Mouse (Mus musculus) gastrocnemius, postnatal 36 days (tissue): Measurements from ENCODE around the gene Tmem205. TPM values are rescaled to one million over a fixed set of nuclear protein-coding genes. Genes with fewer than 3 reads are reported as not detected.
A peak's percentile ranks its signal among the peaks of the same experiment; 100 is the strongest.

ENCODE experiments used
- DNase-seq, 2 experiments: peaks; one replicate each; pipeline ENCODE4 v3.0.0; 2022
- intact Hi-C: fragments of 180-260 bp; cut with DNase I; formaldehyde crosslinking; loops from one replicate; pipeline ENCODE4 v1.15.1; 2025
- total RNA-seq, 2 experiments: library from RNA; stranded (reverse); gene quantifications; 2 replicates each; pipeline ENCODE4 v1.2.3; 2021

Gene Tmem205
- total RNA-seq, 2 experiments from 2014 or later, result 7.8 to 10.5 TPM

DNA sequence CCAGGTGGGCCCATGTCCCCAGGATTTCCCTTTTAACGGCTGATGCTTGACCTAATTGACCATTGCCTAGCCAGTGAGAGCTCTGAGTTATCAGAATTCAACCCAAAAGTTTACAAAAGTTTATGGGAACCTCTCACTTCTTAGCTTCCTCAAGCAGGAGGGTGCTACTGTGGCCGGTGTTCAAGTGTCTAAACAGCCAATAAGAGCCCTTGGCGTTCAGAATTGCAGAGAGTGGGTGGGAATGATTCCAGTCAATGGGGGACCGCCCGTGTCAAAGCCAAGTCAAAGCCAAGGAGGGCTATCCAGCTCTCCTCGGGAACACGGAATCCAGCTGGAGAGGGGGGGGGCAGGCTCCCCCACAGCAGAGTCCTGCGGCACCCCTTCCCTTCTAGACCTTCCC lies 20.8 kb upstream of the Tmem205 start:
- DNase-seq, result no peak
- intact Hi-C loops, result no loop called here

- intact Hi-C loops, result no loop called here
- no peak for DNase-seq
Measured at GRCm38 (mm10) chr9:21947540-21948130, 20.3 kb upstream of the Tmem205 start.

DNA sequence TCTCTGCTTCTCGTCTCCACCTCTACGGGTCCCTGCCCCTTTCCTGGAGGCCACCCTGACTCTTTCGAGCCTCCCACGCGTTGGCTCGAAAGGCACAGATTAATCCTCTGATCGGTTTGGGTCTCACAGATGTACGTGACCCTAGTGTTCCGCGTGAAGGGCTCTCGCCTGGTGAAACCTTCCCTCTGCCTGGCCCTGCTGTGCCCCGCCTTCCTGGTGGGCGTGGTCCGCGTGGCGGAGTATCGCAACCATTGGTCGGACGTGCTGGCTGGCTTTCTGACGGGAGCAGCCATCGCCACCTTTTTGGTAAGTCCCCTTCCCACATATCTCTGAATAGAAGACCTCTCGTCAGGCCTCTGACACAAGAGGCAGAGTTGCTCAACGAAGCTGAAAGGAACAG lies 16.9 kb upstream of the Tmem205 start:
- intact Hi-C loops, result no loop called here

DNA sequence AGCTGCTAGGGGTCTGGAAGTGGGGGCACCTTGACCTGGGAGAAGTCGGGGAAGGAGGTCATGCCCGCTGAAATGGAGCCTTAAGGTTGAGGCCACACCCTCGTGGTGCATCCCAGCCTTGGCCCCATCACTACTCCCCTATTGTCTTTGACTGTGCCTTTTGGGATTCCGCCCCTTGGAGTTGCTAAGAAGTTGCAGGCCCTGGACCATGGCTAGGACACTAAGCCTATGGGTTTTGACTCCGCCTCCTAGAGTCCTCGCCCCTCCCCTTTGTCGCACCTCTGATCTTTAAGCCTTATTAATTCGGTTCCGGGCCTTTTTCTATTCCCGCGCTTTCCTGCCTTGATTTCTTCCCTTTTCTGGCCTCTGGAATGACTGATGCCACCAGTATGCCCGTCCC lies 16.3 kb upstream of the Tmem205 start:
- intact Hi-C loops, result no loop called here
- DNase-seq, result no peak

More for the DNA sequence above, 16.9 kb upstream of the Tmem205 start:
- DNase-seq, result no peak

GRCm38 (mm10) chr9:21943046-21943445 lies 15.7 kb upstream of the Tmem205 start:
- intact Hi-C loops, result no loop called here
- no peak for DNase-seq

- no peak for DNase-seq
- intact Hi-C loops, result no loop called here
Measured at GRCm38 (mm10) chr9:21938234-21938855, 11.0 kb upstream of the Tmem205 start.

DNA sequence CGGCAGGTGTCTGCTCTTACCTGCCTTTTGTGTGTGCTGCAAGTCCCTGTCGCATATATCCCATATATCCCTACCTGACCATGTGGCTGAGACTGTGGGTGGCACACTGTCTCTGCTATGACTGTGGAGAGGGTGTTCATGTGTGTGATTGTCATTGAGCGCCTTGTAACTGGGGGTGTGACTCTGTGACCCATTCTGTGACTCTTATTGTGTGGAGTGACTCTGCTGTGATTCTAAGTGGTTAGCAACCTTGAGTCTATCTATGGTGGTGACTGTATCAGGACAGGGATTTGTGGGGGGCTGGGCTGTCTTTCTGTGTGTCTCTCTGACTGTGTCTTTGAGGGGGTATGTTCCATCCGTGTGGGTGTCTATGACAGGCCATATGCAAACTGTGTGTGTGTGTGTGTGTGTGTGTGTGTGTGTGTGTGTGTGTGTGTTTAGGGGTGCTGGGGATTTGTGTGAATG lies 10.4 kb upstream of the Tmem205 start:
- no peak for DNase-seq
- intact Hi-C loops, result no loop called here

DNA sequence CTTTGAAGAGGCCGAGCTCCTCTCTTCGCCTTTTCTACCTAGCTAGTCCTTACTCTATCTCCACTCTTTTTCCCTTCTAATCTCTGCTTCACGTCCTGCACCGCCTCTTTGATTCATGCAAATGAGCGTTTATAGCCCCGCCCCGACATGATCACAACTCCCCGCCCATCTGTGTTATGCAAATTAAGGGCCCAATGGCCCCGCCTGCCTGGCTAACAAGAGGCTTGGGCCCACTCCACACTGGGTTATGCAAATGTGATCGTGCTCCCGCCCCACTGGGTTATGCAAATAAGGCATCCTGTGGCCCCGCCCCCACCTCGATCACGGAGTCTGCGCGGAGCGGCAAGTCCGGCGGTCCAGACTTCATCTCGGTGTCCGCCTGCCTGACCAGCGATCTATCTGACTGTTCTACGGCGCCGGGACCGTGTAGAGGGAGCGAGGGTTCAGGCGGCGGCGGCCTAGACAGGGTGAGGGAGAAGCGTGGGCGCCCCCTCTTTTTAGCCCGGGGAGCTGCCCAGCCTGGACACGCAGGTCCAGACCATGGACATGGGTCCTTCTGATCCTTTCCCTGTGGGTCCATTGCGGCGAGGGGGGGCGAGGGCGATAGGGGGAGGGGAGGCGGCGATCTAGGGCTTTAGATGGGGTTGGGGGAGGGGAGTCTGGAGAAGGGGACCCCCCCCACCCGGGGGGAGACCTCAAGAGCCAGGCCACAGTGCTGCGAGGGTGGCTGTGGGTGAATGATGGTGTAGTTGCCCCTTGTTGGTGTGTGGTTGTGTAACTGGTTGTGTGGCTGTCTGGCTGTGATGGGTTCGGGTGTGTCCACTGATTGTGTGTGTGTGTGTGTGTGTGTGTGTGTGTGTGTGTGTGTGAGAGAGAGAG lies 9.6 kb upstream of the Tmem205 start, which contains the start of gene Plppr2:
TSS of gene Plppr2 (plus strand) at position 342 of the 879 bp plus-strand sequence.
- DNase-seq, result peak; percentile 86 to 92
- intact Hi-C loops, result no loop called here

DNA sequence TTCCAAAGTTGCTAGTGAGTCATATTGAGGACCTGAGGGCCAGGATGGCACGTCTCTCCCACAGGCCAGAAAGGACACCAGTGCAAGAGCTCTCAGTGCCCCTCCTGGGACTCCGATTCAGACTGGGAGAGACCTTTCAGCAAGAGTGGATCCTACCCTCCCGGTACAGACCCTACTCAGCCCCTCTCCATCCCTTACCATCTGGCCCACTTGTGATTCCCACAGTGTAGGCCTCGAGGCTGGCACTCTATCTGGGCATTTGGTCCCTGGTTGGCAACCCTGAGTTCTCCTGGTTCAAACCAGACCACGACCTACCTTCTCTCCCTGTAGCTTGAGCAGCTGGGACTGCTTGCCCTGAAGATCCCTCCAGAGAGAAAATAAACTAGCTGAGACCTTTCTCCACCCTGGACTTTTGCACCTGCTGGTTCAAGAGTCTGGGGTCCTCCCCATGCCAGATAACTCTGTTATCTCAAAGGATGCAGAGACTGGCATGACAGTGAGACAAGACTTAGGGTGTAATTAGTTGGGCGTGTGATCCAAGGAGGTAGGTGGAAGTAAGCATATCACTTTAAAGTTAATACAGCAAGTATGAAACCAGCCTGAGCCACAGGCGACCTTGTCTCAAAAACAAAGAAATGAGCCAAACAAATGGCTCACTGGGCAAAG lies 8.2 kb upstream of the Tmem205 start:
- intact Hi-C loops, result no loop called here
- DNase-seq, result no peak

DNA sequence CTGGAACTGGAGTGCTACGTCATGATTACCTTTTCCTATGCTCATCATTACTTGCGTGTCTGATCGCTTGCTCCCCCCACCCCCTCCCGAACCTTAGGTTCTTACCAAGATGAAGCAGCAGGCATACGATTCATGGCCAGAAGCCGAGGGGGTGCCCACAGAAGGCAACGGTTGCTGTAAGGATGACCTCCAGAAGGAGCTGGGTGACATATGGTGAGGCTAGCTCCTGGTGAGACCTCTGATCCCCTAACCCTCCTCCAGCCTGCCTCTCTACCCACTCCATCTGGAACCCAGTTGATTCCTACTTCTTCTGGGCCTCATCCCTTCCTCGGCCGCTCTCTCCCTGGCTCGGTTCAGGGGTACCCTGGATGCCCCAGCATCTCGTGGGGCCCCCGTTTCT lies 6.7 kb upstream of the Tmem205 start:
- no peak for DNase-seq
- intact Hi-C loops, result no loop called here

- no peak for DNase-seq
- intact Hi-C loops, result no loop called here
Measured at GRCm38 (mm10) chr9:21932445-21933137, 5.2 kb upstream of the Tmem205 start.

DNA sequence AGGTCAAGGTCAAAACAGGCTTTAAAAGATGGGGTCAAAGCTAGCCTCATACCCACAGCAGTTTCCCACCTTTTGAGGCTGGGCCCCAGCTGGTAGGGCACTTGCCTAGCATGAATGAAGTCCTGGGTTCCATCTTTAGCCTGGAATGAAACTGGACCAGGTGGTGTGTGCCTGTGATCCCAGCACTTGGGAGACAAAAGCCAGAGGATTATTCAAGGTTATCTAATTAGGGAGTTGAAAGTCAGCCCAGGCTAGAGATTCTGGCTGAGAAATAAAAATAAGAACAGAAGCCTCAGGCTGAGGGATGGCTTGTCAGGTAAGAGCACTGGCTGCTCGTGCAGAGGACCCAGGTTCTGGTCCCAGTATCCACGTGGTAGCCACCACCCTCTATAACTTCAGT lies 4.7 kb upstream of the Tmem205 start:
- DNase-seq, result no peak
- intact Hi-C loops, result no loop called here

DNA sequence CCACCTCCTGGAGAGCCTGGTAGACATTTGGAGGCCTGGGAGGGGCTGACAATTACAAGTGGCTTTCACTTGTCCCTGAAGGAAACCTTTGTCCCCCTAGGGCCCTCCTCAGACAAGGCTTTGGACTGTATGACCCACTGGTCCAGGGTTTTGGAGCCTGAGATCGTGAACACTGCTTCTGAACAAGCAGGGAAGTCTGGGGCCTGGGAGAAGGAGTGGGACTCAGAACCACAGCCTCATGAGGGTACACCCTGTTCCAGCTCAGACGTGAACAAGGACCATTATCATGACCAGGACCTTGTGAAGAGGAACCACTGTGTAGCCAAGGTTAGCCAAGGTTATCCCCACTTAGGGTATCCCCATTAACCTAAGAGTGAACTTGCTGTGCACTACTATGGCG lies 1.9 kb upstream of the Tmem205 start:
- no peak for DNase-seq
- intact Hi-C loops, result no loop called here

DNA sequence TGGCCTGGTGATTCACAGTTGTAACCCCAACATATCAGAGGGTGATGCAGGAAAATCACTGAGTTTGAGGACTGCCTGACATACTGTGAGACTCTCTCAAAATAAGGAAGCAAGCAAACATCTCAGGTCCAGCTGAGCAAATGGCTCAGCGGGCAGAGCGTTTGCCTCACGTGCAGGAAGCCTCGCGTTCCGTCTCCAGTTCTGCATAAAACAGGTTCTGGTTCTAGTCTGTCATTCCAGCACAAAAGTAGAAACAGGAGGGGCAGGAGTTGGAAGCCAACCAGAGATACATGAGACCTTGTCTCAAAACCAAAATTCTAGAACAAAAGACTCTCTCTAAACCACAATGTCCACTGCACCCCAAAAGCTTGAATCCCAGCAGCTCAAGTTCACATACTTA lies 572 bp downstream of the Tmem205 start:
- intact Hi-C loops, result no loop called here
- DNase-seq, result no peak

GRCm38 (mm10) chr9:21926155-21926554 lies 1.2 kb downstream of the Tmem205 start:
- DNase-seq, result no peak
- intact Hi-C loops, result no loop called here

GRCm38 (mm10) chr9:21925506-21925905 lies 1.9 kb downstream of the Tmem205 start:
- intact Hi-C loops, result no loop called here
- DNase-seq, result no peak

DNA sequence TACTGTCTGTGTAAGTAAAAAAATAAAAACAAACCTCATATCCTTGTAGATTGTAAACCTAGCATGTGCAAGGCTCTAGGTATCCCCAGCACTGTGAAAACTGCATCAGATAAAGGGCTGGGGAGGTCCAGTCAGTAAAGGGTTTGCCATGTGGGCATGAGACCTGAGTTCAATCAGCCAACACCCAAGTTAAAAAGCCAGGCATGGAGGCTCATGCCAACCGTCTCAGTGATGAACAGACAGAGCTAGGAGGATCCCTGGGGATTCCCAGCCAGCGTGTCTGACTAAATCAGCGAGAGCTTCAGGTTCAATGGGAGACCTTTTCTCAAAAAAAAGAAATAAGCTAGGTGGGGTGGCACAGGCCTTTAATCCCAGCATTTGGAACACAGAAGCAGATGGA lies 2.3 kb downstream of the Tmem205 start:
- intact Hi-C loops, result no loop called here
- DNase-seq, result no peak

DNA sequence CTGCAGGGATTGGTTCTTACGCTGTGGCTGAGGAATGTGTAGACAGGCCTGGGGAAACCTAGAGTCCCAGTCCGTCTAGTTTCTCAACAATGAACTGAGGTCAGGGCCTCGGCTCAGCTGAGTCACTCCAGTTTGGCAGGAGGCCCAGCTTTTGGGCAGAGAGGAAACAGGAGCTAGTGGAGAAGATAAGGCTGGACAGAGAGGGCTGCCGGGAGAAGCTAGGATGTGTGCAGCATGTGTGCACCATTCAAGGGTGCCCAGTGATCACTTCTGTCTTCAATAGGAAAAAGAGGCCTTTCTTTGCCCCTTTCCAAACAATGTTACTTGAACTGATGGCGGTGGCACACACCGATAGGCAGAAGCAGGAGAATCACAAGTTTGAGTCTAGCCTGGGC lies 3.3 kb downstream of the Tmem205 start:
- intact Hi-C loops, result no loop called here

GRCm38 (mm10) chr9:21923490-21924098 lies 3.8 kb downstream of the Tmem205 start:
- no peak for DNase-seq
- intact Hi-C loops, result no loop called here

More for the DNA sequence above, 3.3 kb downstream of the Tmem205 start:
- peak; percentile 70 to 89 for DNase-seq

DNA sequence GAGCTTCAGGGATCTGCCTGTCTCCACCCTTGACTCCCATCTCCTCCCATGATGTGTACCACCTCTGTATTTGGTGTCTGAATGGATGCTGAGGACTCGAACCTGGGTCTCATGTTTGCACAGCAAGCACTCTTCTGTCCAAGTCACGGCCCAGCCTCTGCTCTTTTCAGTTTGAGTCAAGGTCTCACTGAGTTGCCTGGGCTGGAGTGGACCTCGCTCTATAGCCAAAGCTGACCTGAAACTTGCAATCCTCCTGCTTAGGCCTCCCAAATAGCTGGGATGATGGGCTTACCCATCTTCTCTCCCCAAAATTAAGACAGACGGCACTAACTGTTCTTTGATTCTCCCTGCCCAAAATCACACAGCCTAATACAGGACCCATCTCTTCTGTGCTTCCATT lies 4.3 kb downstream of the Tmem205 start:
- intact Hi-C loops, result no loop called here
- no peak for DNase-seq
